Mouse (Mus musculus) gastrocnemius, adult 8-10 months (tissue): ENCODE measurements around the gene Rnd3. TPM values are rescaled to one million over a fixed set of nuclear protein-coding genes. Genes with fewer than 3 reads are reported as not detected.

Experiments
- DNase-seq, 2 experiments: peaks; one replicate each; pipeline ENCODE4 v3.0.0; 2022; ENCODE audit warnings: low spot score in 2 of 2
- total RNA-seq, 4 experiments: library from RNA; stranded (reverse); gene quantifications; 2 replicates each; pipeline ENCODE4 v1.2.4; 2022

Gene Rnd3
- total RNA-seq, 4 experiments from 2014 or later: 3.2 to 4.5 (median 3.5) TPM

- DNase-seq: no peak
These were observed 20.8 kb downstream of the Rnd3 start for GRCm38 (mm10) chr2:51128090-51128489.

- DNase-seq: no peak
These were observed 38.6 kb downstream of the Rnd3 start for GRCm38 (mm10) chr2:51110271-51110670.

- DNase-seq: no peak
These were observed 40.3 kb downstream of the Rnd3 start for GRCm38 (mm10) chr2:51108631-51109030.

- peak in 1 of 2 experiments; percentile 30 for DNase-seq
These were observed 47.7 kb downstream of the Rnd3 start for GRCm38 (mm10) chr2:51101187-51101586.

GRCm38 (mm10) chr2:51099987-51100386 is 48.9 kb downstream of the Rnd3 start:
- DNase-seq: peak in 1 of 2 experiments; percentile 26

- DNase-seq: no peak
These were observed 49.7 kb downstream of the Rnd3 start for GRCm38 (mm10) chr2:51099240-51099639.

GRCm38 (mm10) chr2:51090688-51091087 is 58.2 kb downstream of the Rnd3 start:
- DNase-seq: no peak

- no peak for DNase-seq
These were observed 58.9 kb downstream of the Rnd3 start for GRCm38 (mm10) chr2:51090049-51090448.

- no peak for DNase-seq
These were observed 59.9 kb downstream of the Rnd3 start for GRCm38 (mm10) chr2:51088843-51089573.

- DNase-seq: no peak
These were observed 60.8 kb downstream of the Rnd3 start for GRCm38 (mm10) chr2:51088123-51088453.

- DNase-seq: no peak
These were observed 61.4 kb downstream of the Rnd3 start for GRCm38 (mm10) chr2:51087307-51088122.

- no peak for DNase-seq
These were observed 63.8 kb downstream of the Rnd3 start for GRCm38 (mm10) chr2:51085155-51085554.

- no peak for DNase-seq
These were observed 66.1 kb downstream of the Rnd3 start for GRCm38 (mm10) chr2:51082714-51083351.
